Mouse (Mus musculus): ENCODE results near the gene Gm20431. TPM values are rescaled to one million over a fixed set of nuclear protein-coding genes. Genes with fewer than 3 reads are reported as not detected.
A peak's percentile ranks its signal among the peaks of the same experiment; 100 is the strongest.

Gene Gm20431
- polyA plus RNA-seq, 1 experiment: 15.3 TPM

DNA sequence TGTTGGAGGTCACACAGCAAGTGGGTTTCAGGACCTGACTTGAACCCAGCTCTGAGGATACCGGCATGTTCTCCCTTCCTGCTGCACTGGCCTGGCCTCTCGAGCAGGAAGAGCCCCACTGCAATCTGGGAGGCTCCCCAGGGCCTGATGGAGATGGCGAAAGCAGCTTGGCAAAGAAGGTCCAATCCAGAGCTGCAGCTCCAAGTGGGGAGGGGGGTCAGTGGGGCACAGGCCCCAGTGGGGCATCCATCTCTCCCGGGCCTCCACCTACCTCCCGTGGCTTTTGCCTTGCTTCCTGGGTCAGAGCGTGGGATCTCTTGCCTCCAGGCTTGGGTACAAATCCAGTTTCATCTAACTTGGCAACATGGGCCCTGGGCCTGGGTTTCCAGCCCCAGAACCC lies 40.8 kb upstream of the Gm20431 start:
- TF ChIP-seq CTCF (IDR thresholded peaks at IDR 0.05; ENCODE audit: borderline replicate concordance, control insufficient read depth, extremely low read depth, insufficient read depth, low read length, poor library complexity) (no peak), POLR2A (IDR thresholded peaks at IDR 0.05; ENCODE audit: control insufficient read depth, extremely low read depth, insufficient read depth, low read length, poor library complexity) (no peak)
- H3K36me3 ChIP-seq (ENCODE audit: control insufficient read depth, insufficient read depth, low read length): no peaks in the 10 kb centered on the region
- no peak overlapping the region for H3K4me3 ChIP-seq (ENCODE audit: control insufficient read depth, insufficient read depth, low read length)
- no peak for DNase-seq
- no peaks in the 10 kb centered on the region for H3K27me3 ChIP-seq (ENCODE audit: control insufficient read depth, insufficient read depth, low read length)
- peak overlapping the region; percentile 34 for H3K27ac ChIP-seq (ENCODE audit: control insufficient read depth, insufficient read depth, low read length)
- WGBS: 82% methylated on average over 6 of the region's 6 CpGs
- H3K4me1 ChIP-seq (replicated peaks; ENCODE audit: control insufficient read depth, insufficient read depth, low read length): peaks cover 37% of the 10 kb centered on the region

- Histone ChIP-seq H3K4me1 (replicated peaks; ENCODE audit: control insufficient read depth, insufficient read depth, low read length) (peaks cover 37% of the 10 kb centered on the region), H3K36me3 (ENCODE audit: control insufficient read depth, insufficient read depth, low read length) (no peaks in the 10 kb centered on the region), H3K4me3 (ENCODE audit: control insufficient read depth, insufficient read depth, low read length) (no peak overlapping the region), H3K27ac (ENCODE audit: control insufficient read depth, insufficient read depth, low read length) (peak overlapping the region; percentile 34), H3K27me3 (ENCODE audit: control insufficient read depth, insufficient read depth, low read length) (no peaks in the 10 kb centered on the region)
- 13% methylated on average over 5 of the region's 5 CpGs for WGBS
- DNase-seq: no peak
- TF ChIP-seq CTCF (IDR thresholded peaks at IDR 0.05; ENCODE audit: borderline replicate concordance, control insufficient read depth, extremely low read depth, insufficient read depth, low read length, poor library complexity) (no peak), POLR2A (IDR thresholded peaks at IDR 0.05; ENCODE audit: control insufficient read depth, extremely low read depth, insufficient read depth, low read length, poor library complexity) (no peak)
These were observed 40.2 kb upstream of the Gm20431 start for GRCm38 (mm10) chr2:167701472-167701871.

DNA sequence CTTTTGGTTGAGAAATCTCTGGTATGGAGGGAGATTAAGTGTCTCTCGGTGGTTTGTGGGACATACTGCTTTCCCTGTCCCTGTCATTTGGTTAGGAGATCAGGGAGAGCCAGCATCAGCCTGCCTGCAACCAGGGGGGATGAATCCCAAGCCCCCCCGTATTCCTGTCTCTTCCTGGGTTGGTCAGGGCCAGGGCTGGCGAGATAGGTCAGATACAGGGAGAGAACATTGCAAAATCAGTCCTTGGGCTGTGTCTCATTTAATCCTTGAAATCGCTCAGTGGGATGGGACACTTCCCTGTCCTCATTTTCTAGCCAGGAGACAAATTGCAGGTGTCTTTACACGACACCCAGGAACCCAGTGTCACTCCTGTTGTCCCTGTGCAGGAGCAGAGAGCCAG lies 38.7 kb upstream of the Gm20431 start:
- H3K4me3 ChIP-seq (ENCODE audit: control insufficient read depth, insufficient read depth, low read length): no peak overlapping the region
- no peaks in the 10 kb centered on the region for H3K36me3 ChIP-seq (ENCODE audit: control insufficient read depth, insufficient read depth, low read length)
- 90% methylated on average over 5 of the region's 5 CpGs for WGBS
- no peak for DNase-seq
- H3K4me1 ChIP-seq (replicated peaks; ENCODE audit: control insufficient read depth, insufficient read depth, low read length): peaks cover 37% of the 10 kb centered on the region
- no peaks in the 10 kb centered on the region for H3K27me3 ChIP-seq (ENCODE audit: control insufficient read depth, insufficient read depth, low read length)
- H3K27ac ChIP-seq (ENCODE audit: control insufficient read depth, insufficient read depth, low read length): no peak overlapping the region
- no peak for TF ChIP-seq CTCF (IDR thresholded peaks at IDR 0.05; ENCODE audit: borderline replicate concordance, control insufficient read depth, extremely low read depth, insufficient read depth, low read length, poor library complexity)
- no peak for TF ChIP-seq POLR2A (IDR thresholded peaks at IDR 0.05; ENCODE audit: control insufficient read depth, extremely low read depth, insufficient read depth, low read length, poor library complexity)

DNA sequence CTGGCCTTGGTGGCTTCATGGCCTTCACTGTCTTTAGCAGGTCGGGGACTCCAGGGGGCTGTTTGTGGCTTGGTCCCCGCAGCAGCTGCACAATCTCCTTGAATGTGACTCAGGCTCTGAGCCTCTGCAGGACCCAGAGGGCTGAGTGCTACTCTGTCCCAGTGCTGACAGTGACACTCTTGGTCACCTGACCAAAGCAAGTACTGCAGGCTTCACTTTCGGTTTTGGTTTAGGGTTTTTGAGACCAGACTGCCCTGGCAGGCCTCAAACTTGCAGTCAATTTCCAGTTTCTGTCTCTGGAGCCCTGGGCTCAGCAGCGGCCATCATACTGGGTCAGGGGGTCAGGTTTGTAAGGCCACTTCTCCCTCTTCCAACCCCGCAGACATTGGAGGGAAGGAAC lies 36.6 kb upstream of the Gm20431 start:
- Histone ChIP-seq H3K27me3 (ENCODE audit: control insufficient read depth, insufficient read depth, low read length) (no peaks in the 10 kb centered on the region), H3K36me3 (ENCODE audit: control insufficient read depth, insufficient read depth, low read length) (no peaks in the 10 kb centered on the region), H3K4me3 (ENCODE audit: control insufficient read depth, insufficient read depth, low read length) (peak overlapping the region; percentile 34), H3K4me1 (replicated peaks; ENCODE audit: control insufficient read depth, insufficient read depth, low read length) (peaks cover 37% of the 10 kb centered on the region), H3K27ac (ENCODE audit: control insufficient read depth, insufficient read depth, low read length) (peak overlapping the region; percentile 83; the same call in 1 of the 2 replicates)
- peak; percentile 53 for DNase-seq
- 2% methylated on average over 5 of the region's 5 CpGs for WGBS
- TF ChIP-seq POLR2A (IDR thresholded peaks at IDR 0.05; ENCODE audit: control insufficient read depth, extremely low read depth, insufficient read depth, low read length, poor library complexity) (0 out of 2 replicates have a peak, but pooled peaks have one; percentile 17), CTCF (IDR thresholded peaks at IDR 0.05; ENCODE audit: borderline replicate concordance, control insufficient read depth, extremely low read depth, insufficient read depth, low read length, poor library complexity) (no peak)

- TF ChIP-seq POLR2A (IDR thresholded peaks at IDR 0.05; ENCODE audit: control insufficient read depth, extremely low read depth, insufficient read depth, low read length, poor library complexity) (no peak), CTCF (IDR thresholded peaks at IDR 0.05; ENCODE audit: borderline replicate concordance, control insufficient read depth, extremely low read depth, insufficient read depth, low read length, poor library complexity) (no peak)
- Histone ChIP-seq H3K4me1 (replicated peaks; ENCODE audit: control insufficient read depth, insufficient read depth, low read length) (peaks cover 22% of the 10 kb centered on the region), H3K27ac (ENCODE audit: control insufficient read depth, insufficient read depth, low read length) (no peak overlapping the region), H3K27me3 (ENCODE audit: control insufficient read depth, insufficient read depth, low read length) (no peaks in the 10 kb centered on the region), H3K4me3 (ENCODE audit: control insufficient read depth, insufficient read depth, low read length) (no peak overlapping the region), H3K36me3 (ENCODE audit: control insufficient read depth, insufficient read depth, low read length) (no peaks in the 10 kb centered on the region)
- DNase-seq: no peak
- WGBS: 85% methylated on average over 7 of the region's 7 CpGs
These were observed 34.8 kb upstream of the Gm20431 start for GRCm38 (mm10) chr2:167696143-167696542.

DNA sequence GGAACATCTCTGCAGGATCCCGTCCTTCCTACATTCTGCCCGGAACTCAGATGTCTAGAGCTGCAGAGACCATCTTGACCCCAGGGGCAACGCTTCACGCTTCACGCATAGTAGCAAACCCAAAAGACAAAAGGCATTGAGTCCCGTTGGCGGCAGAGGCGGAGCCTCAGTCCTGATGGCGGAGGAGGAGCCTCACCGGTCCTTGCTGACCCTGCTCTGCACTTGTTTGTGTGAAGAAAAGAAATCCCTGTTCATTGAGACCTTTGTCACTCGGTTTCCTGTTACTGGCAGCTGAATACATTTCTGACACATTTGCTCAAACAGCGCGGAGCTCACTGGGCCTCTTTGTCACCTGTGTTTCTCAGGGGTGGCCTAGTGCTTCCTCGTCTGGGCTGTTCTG lies 34.2 kb upstream of the Gm20431 start:
- no peak for TF ChIP-seq CTCF (IDR thresholded peaks at IDR 0.05; ENCODE audit: borderline replicate concordance, control insufficient read depth, extremely low read depth, insufficient read depth, low read length, poor library complexity)
- no peak for TF ChIP-seq POLR2A (IDR thresholded peaks at IDR 0.05; ENCODE audit: control insufficient read depth, extremely low read depth, insufficient read depth, low read length, poor library complexity)
- WGBS: 93% methylated on average over 14 of the region's 14 CpGs
- Histone ChIP-seq H3K27me3 (ENCODE audit: control insufficient read depth, insufficient read depth, low read length) (no peaks in the 10 kb centered on the region; the same call in 1 of the 2 replicates), H3K36me3 (ENCODE audit: control insufficient read depth, insufficient read depth, low read length) (no peaks in the 10 kb centered on the region), H3K4me1 (replicated peaks; ENCODE audit: control insufficient read depth, insufficient read depth, low read length) (peaks cover 18% of the 10 kb centered on the region), H3K4me3 (ENCODE audit: control insufficient read depth, insufficient read depth, low read length) (no peak overlapping the region), H3K27ac (ENCODE audit: control insufficient read depth, insufficient read depth, low read length) (no peak overlapping the region)
- DNase-seq: no peak

GRCm38 (mm10) chr2:167694963-167695362 lies 33.7 kb upstream of the Gm20431 start:
- H3K27me3 ChIP-seq (ENCODE audit: control insufficient read depth, insufficient read depth, low read length): no peaks in the 10 kb centered on the region; the same call in 1 of the 2 replicates
- no peak overlapping the region for H3K27ac ChIP-seq (ENCODE audit: control insufficient read depth, insufficient read depth, low read length)
- TF ChIP-seq CTCF (IDR thresholded peaks at IDR 0.05; ENCODE audit: borderline replicate concordance, control insufficient read depth, extremely low read depth, insufficient read depth, low read length, poor library complexity) (no peak), POLR2A (IDR thresholded peaks at IDR 0.05; ENCODE audit: control insufficient read depth, extremely low read depth, insufficient read depth, low read length, poor library complexity) (no peak)
- H3K36me3 ChIP-seq (ENCODE audit: control insufficient read depth, insufficient read depth, low read length): no peaks in the 10 kb centered on the region
- H3K4me3 ChIP-seq (ENCODE audit: control insufficient read depth, insufficient read depth, low read length): no peak overlapping the region
- peaks cover 17% of the 10 kb centered on the region for H3K4me1 ChIP-seq (replicated peaks; ENCODE audit: control insufficient read depth, insufficient read depth, low read length)
- WGBS: 97% methylated on average over 7 of the region's 7 CpGs
- DNase-seq: no peak

All from thymus, adult 2 months (tissue).